Mouse (Mus musculus) midbrain, embryonic 14.5 days (tissue): ENCODE data around the gene Jup. TPM values are rescaled to one million over a fixed set of nuclear protein-coding genes. Genes with fewer than 3 reads are reported as not detected.

Experiments
- ATAC-seq: fragments of 200-750 bp; cut with Nextera tagmentation; 2 replicates; pipeline ENCODE4 v1.8.0; 2017; ENCODE audit warnings: moderate number of reproducible peaks, moderate library complexity; ENCODE audit not compliant: low FRiP score, low TSS enrichment
- DNase-seq: peaks from one replicate; pipeline ENCODE4 v3.0.0-alpha.2; 2015
- H3K27ac ChIP-seq: fragments of 300-500 bp; sonication (generic); replicated peaks from 2 replicates; pipeline ENCODE4 v1.5.1; 2014; ENCODE audit warnings: mild to moderate bottlenecking, low read depth, low read length, moderate library complexity
- H3K27me3 ChIP-seq: fragments of 300-500 bp; sonication (generic); 2 replicates; pipeline ENCODE4 v1.6.1; 2014; ENCODE audit warnings: low read length, control low read depth, mixed read lengths; ENCODE audit not compliant: control insufficient read depth, insufficient read depth
- H3K36me3 ChIP-seq: fragments of 300-500 bp; sonication (generic); 2 replicates; pipeline ENCODE4 v1.6.1; 2014; ENCODE audit warnings: low read length, control low read depth; ENCODE audit not compliant: control insufficient read depth, insufficient read depth
- H3K4me1 ChIP-seq: fragments of 300-500 bp; sonication (generic); 2 replicates; pipeline ENCODE4 v1.6.1; 2014; ENCODE audit warnings: mild to moderate bottlenecking, antibody characterized with exemption, low read length, control low read depth; ENCODE audit not compliant: control insufficient read depth, insufficient read depth
- H3K4me2 ChIP-seq: fragments of 300-500 bp; sonication (generic); 2 replicates; pipeline ENCODE4 v1.6.1; 2014; ENCODE audit warnings: mild to moderate bottlenecking, low read length, moderate library complexity
- H3K4me3 ChIP-seq: fragments of 300-500 bp; sonication (generic); replicated peaks from 2 replicates; pipeline ENCODE4 v1.5.1; 2014; ENCODE audit warnings: low read depth, low read length
- H3K9ac ChIP-seq: fragments of 300-500 bp; sonication (generic); replicated peaks from 2 replicates; pipeline ENCODE4 v1.6.1; 2014; ENCODE audit warnings: mild to moderate bottlenecking, low read length, moderate library complexity
- H3K9me3 ChIP-seq: fragments of 300-500 bp; sonication (generic); 2 replicates; pipeline ENCODE4 v1.6.1; 2016; ENCODE audit warnings: low read length, control low read depth, mixed read lengths; ENCODE audit not compliant: control insufficient read depth
- WGBS: fragments of 180-500 bp; shearing (Covaris S2); extraction: QIAGEN DNeasy Blood & Tissue Kit; methylation state at CpG from one replicate; pipeline ENCODE4 v1.1.7; 2014; 5-methylcytosine and 5-hydroxymethylcytosine counted together
- polyA plus RNA-seq: library from polyadenylated mRNA; unstranded; fragments of >200 nt; fragmentation: Nextera tagmentation; extraction: Ambion mirVana; gene quantifications from 2 replicates; pipeline ENCODE4 v1.2.1, GENCODE M21; 2014

Gene Jup
- polyA plus RNA-seq, 1 experiment from 2014 or later = 70.0 TPM

DNA sequence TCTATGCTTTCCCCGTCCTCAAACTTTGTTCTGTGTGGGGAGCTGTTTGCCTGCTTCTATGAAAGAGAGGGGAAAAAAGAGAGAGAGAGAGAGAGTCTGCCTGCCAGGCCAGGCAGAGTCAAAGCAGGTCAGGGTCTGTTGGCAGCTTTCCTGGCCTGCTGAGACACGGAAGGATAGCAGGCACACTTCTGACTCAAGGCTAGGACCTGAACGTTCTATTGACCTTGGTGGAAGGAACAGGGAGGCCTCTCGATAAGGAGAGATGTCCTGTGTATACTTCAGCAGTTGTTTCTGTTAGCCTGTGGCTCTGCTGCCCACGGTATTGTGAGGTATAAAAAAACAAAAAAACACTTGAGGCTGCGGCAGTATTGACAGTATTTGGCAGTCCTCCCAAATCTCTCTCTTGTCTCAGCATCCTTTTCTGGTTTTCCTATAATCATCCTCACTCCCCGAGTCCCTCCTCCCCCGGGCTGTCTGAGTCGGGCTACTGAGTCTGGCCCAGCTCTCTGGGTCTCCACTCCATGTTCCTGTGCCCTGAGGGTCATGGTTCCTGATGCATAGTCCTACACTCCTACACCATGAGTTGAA, 31.1 kb upstream of the Jup start:
- H3K4me2 ChIP-seq = no peak overlapping the region
- H3K9me3 ChIP-seq = no peaks in the 10 kb centered on the region
- DNase-seq (peak; percentile 27), ATAC-seq (no peak)
- no peaks in the 10 kb centered on the region for H3K4me1 ChIP-seq
- H3K36me3 ChIP-seq = peaks cover 32% of the 10 kb centered on the region
- no peak overlapping the region for H3K9ac ChIP-seq
- H3K4me3 ChIP-seq = no peak overlapping the region
- 0 out of 2 replicates have a peak overlapping the region, but pooled peaks have one; percentile 9 for H3K27ac ChIP-seq
- no peaks in the 10 kb centered on the region for H3K27me3 ChIP-seq
- 78% methylated on average over 9 of the region's 9 CpGs for WGBS

- ATAC-seq (no peak), DNase-seq (no peak)
- H3K27me3 ChIP-seq = no peaks in the 10 kb centered on the region
- H3K9me3 ChIP-seq = no peaks in the 10 kb centered on the region
- peaks cover 22% of the 10 kb centered on the region for H3K36me3 ChIP-seq
- H3K27ac ChIP-seq = no peak overlapping the region
- no peak overlapping the region for H3K4me3 ChIP-seq
- H3K4me2 ChIP-seq = no peak overlapping the region
- no peak overlapping the region for H3K9ac ChIP-seq
- no peaks in the 10 kb centered on the region for H3K4me1 ChIP-seq
- 90% methylated on average over 3 of the region's 3 CpGs for WGBS
These were observed 29.3 kb upstream of the Jup start for GRCm38 (mm10) chr11:100426820-100427219.

DNA sequence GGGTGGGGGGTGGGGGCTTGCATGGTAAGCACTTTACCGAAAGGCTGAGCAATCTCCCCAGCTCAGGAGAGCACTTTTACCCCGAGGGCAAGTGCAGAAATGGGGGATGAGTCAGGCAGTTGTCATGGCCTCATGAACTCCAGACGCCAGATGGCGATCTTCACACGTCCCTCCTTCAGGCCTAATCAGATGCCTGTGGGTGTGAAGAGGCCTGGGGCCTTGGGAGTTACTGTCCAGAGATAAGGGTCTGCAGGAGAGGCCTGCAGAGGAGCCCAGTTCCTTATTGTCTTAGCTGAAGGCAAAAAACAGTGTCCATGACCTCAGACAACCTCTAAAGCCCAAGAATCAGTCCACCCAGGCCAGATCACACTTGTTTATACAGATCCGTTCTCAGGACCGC, 28.3 kb upstream of the Jup start:
- Histone ChIP-seq H3K4me3 (no peak overlapping the region), H3K9ac (no peak overlapping the region; the same call in 1 of the 2 replicates), H3K9me3 (no peaks in the 10 kb centered on the region), H3K27ac (no peak overlapping the region), H3K4me2 (no peak overlapping the region), H3K4me1 (no peaks in the 10 kb centered on the region), H3K36me3 (peaks cover 19% of the 10 kb centered on the region), H3K27me3 (no peaks in the 10 kb centered on the region)
- DNase-seq (peak; percentile 72), ATAC-seq (no peak)
- WGBS = 34% methylated on average over 7 of the region's 7 CpGs

DNA sequence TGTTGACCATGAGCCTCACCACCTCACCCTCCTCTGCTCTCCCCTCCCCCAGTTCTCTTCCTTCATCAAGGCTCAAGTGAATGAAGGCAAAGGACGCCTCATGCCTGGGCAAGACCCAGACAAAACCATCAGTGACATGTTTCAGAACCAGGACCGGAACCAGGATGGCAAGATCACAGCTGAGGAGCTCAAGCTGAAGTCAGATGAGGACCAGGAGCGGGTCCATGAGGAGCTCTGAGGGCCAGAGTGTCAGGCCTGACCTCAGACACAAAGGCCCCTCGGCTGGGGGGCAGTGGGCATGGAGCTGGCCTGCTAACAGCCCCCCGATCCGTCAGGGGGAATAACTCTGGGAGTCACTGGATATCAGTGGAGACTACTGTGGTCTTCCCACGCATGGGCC, 26.3 kb upstream of the Jup start:
- Histone ChIP-seq H3K36me3 (no peaks in the 10 kb centered on the region), H3K4me1 (no peaks in the 10 kb centered on the region), H3K27me3 (no peaks in the 10 kb centered on the region), H3K4me3 (no peak overlapping the region), H3K9ac (no peak overlapping the region), H3K27ac (no peak overlapping the region), H3K9me3 (no peaks in the 10 kb centered on the region), H3K4me2 (no peak overlapping the region)
- DNase-seq (no peak), ATAC-seq (no peak)
- WGBS = 87% methylated on average over 7 of the region's 7 CpGs

- 36% methylated on average over 8 of the region's 8 CpGs for WGBS
- Histone ChIP-seq H3K4me3 (no peak overlapping the region), H3K4me1 (no peaks in the 10 kb centered on the region), H3K4me2 (no peak overlapping the region), H3K9ac (no peak overlapping the region), H3K27ac (no peak overlapping the region), H3K36me3 (no peaks in the 10 kb centered on the region), H3K27me3 (no peaks in the 10 kb centered on the region), H3K9me3 (no peaks in the 10 kb centered on the region)
- ATAC-seq = no peak
- no peak for DNase-seq
These were observed 24.0 kb upstream of the Jup start for GRCm38 (mm10) chr11:100421537-100421936.

- Histone ChIP-seq H3K9me3 (no peaks in the 10 kb centered on the region), H3K4me3 (peak within 1 kb of the TSS; percentile 60), H3K4me1 (peaks cover 10% of the 10 kb centered on the region), H3K9ac (peak within 1 kb of the TSS; percentile 68), H3K4me2 (peak within 1 kb of the TSS; percentile 62), H3K36me3 (no peaks in the 10 kb centered on the region), H3K27me3 (peaks cover 19% of the 10 kb centered on the region), H3K27ac (peak within 1 kb of the TSS; percentile 67)
- DNase-seq = peak; percentile 51
- peak; percentile 33 for ATAC-seq
- WGBS = under 1% methylated on average over 31 of the region's 31 CpGs
These were observed 17.6 kb upstream of the Jup start, which contains the start of gene Fkbp10 for GRCm38 (mm10) chr11:100414914-100415822. Gene Fkbp10 (plus strand): TSS chr11:100415697.

GRCm38 (mm10) chr11:100414021-100414913, 16.7 kb upstream of the Jup start, which contains the start of gene P3h4:
Gene P3h4 (minus strand): TSS chr11:100414836.
- Histone ChIP-seq H3K9ac (peak within 1 kb of the TSS; percentile 68), H3K36me3 (0 out of 2 replicates have a peak, but pooled peaks cover 3% of the 10 kb centered on the region), H3K4me1 (peaks cover 10% of the 10 kb centered on the region), H3K4me3 (peak within 1 kb of the TSS; percentile 60), H3K27ac (peak within 1 kb of the TSS; percentile 67), H3K27me3 (peaks cover 19% of the 10 kb centered on the region), H3K9me3 (no peaks in the 10 kb centered on the region), H3K4me2 (peak within 1 kb of the TSS; percentile 62)
- ATAC-seq = peak; percentile 82
- DNase-seq = peak; percentile 88
- 2% methylated on average over 93 of the region's 93 CpGs for WGBS

- Histone ChIP-seq H3K27me3 (peaks cover 19% of the 10 kb centered on the region), H3K4me1 (peaks cover 10% of the 10 kb centered on the region), H3K27ac (no peak overlapping the region), H3K9ac (peak overlapping the region; percentile 68; the same call in 1 of the 2 replicates), H3K9me3 (no peaks in the 10 kb centered on the region), H3K4me2 (peak overlapping the region; percentile 62), H3K36me3 (0 out of 2 replicates have a peak, but pooled peaks cover 5% of the 10 kb centered on the region), H3K4me3 (peak overlapping the region; percentile 60)
- 0 out of 2 replicates have a peak, but pooled peaks have one; percentile 11 for ATAC-seq
- DNase-seq = no peak
- 79% methylated on average over 11 of the region's 11 CpGs for WGBS
These were observed 16.0 kb upstream of the Jup start for GRCm38 (mm10) chr11:100413541-100413940.
